Mouse (Mus musculus): ENCODE measurements at regions not wholly inside any gene's neighbourhood (a gene's known extent, or its start where the extent isn't known, plus 50 kb on each side); places are given as distances from the start of the nearest gene placed in this dataset.

DNA sequence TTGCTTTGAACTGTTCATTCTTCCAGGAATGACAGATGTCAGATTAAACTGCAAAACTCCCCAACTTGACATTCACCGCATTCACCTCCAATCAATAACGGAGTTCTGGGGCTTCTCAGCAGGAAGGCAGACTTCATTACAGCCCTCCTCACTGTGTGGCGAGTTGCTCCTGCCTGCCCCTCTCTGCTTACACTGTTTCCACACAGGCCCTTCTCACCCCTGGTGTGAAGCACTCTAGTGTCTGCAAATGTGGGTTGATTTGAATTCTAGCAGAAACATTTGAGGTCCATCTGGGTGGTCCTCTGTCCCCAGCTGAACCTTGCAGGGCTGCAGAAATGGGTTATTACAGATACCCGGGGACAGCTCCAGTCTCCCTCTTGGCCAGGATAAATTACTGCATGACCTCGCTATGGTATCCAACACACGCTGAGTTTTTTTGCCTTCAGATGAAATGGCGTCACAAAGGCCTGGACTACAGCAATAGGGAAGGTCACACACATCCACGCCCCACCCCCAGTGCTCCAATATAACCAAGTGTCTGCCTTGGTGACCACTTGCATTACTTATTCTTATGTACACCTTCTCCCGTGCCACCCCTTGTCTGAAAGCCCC is 145.8 kb downstream of the Rwdd3 start:
- ATAC-seq (ENCODE audit: insufficient number of reproducible peaks, low FRiP score, low TSS enrichment, low read depth), result no peak
- H3K4me3 ChIP-seq (ENCODE audit: low read depth, low read length), result no peak overlapping the region
- 50% methylated on average over 9 of the region's 9 CpGs for WGBS
- no peaks in the 10 kb centered on the region for H3K27me3 ChIP-seq (ENCODE audit: control insufficient read depth, insufficient read depth, low read length)
- no peak overlapping the region for H3K9ac ChIP-seq (ENCODE audit: low read length)
- no peaks in the 10 kb centered on the region for H3K9me3 ChIP-seq (ENCODE audit: control insufficient read depth, low read length)
- H3K27ac ChIP-seq (replicated peaks; ENCODE audit: low read depth, low read length), result no peak overlapping the region
- H3K36me3 ChIP-seq (ENCODE audit: control insufficient read depth, insufficient read depth, low read length), result no peaks in the 10 kb centered on the region
- DNase-seq (ENCODE audit: low spot score), result peak; percentile 25
- no peak overlapping the region for H3K4me2 ChIP-seq (ENCODE audit: low read depth, severe bottlenecking)
- peaks cover 4% of the 10 kb centered on the region; the same call in 1 of the 2 replicates for H3K4me1 ChIP-seq (ENCODE audit: control insufficient read depth, insufficient read depth, low read length)

DNA sequence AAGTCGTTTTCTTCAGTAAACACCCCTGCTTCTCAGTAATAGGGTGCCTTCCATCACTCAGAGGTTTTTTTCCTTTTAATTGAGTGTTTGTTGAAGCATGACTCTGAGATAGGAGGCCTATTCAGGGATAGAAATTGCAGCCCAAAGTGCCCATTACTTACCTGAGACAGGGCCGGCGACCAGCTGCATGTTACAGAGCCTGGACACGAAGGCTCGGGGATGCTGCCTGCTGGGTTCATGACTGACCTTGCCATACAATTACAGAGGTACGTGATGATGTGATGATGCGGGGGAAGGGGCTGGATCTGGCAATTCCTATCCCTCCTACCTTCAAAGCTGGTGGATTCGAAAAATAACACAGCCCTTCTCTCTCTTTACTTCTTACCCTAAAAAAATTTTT is 146.7 kb downstream of the Rwdd3 start:
- DNase-seq (ENCODE audit: low spot score) (peak; percentile 27), ATAC-seq (ENCODE audit: insufficient number of reproducible peaks, low FRiP score, low TSS enrichment, low read depth) (no peak)
- Histone ChIP-seq H3K36me3 (ENCODE audit: control insufficient read depth, insufficient read depth, low read length) (no peaks in the 10 kb centered on the region), H3K27ac (replicated peaks; ENCODE audit: low read depth, low read length) (no peak overlapping the region), H3K9me3 (ENCODE audit: control insufficient read depth, low read length) (no peaks in the 10 kb centered on the region), H3K4me2 (ENCODE audit: low read depth, severe bottlenecking) (no peak overlapping the region), H3K4me3 (ENCODE audit: low read depth, low read length) (no peak overlapping the region), H3K27me3 (ENCODE audit: control insufficient read depth, insufficient read depth, low read length) (no peaks in the 10 kb centered on the region), H3K9ac (ENCODE audit: low read length) (no peak overlapping the region), H3K4me1 (ENCODE audit: control insufficient read depth, insufficient read depth, low read length) (peaks cover 4% of the 10 kb centered on the region; the same call in 1 of the 2 replicates)
- 43% methylated on average over 8 of the region's 8 CpGs for WGBS

DNA sequence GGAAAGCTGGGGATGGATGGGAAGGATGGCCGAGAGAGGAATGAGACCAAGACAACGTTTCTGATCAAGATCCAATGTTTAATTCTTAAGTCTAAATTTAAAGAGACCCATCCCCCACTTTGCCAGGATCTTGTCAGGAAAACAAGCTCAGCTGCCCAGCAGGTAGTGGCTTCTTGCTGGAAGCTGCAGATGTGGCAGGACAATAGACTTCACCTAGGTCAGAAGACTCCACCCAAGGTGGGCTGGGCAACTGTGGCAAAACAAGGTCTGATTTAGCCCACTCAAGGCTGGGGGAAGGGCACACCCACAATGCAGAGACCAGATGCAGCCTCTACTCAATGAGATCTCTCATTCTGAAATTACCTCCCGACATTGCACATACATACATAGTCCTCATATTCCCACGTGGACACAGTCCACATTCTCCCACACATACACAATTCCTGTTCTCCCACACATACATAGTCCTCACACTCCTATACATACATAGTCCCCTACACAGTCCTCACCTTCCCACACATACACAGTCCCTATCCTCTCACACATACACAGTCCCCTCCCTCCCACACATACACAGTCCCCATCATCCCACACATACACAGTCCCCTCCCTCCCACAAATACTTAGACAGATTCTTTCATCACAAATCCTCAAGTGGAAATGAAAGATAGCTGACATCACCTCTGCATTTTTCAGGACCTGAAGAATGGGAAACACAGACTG is 150.2 kb downstream of the Rwdd3 start:
- H3K9me3 ChIP-seq (ENCODE audit: control insufficient read depth, low read length), result no peaks in the 10 kb centered on the region
- 76% methylated on average over 4 of the region's 4 CpGs for WGBS
- H3K27ac ChIP-seq (replicated peaks; ENCODE audit: low read depth, low read length), result no peak overlapping the region
- H3K9ac ChIP-seq (ENCODE audit: low read length), result no peak overlapping the region
- ATAC-seq (ENCODE audit: insufficient number of reproducible peaks, low FRiP score, low TSS enrichment, low read depth), result no peak
- no peak overlapping the region for H3K4me3 ChIP-seq (ENCODE audit: low read depth, low read length)
- DNase-seq (ENCODE audit: low spot score), result no peak
- H3K4me2 ChIP-seq (ENCODE audit: low read depth, severe bottlenecking), result no peak overlapping the region
- no peaks in the 10 kb centered on the region for H3K36me3 ChIP-seq (ENCODE audit: control insufficient read depth, insufficient read depth, low read length)
- peaks cover 4% of the 10 kb centered on the region; the same call in 1 of the 2 replicates for H3K4me1 ChIP-seq (ENCODE audit: control insufficient read depth, insufficient read depth, low read length)
- no peaks in the 10 kb centered on the region for H3K27me3 ChIP-seq (ENCODE audit: control insufficient read depth, insufficient read depth, low read length)

DNA sequence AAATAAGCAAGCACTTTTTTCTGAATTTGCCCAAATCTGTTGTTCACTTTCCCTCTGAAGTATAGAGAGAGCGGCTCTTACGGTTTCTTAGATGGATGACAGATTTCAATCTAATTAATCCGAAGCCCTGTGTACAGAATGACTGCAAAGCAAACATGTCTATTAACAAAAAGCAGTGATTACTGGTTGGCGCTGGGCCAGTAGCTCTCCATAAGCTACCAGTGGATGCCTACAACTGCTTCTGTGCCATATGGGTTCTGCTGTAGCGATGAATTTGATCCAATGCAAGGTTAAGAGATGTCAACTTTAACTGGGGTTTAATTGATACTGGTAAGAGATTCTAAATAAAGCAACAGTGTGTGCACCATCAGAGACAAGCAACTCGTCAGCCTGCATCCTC is 162.3 kb downstream of the Rwdd3 start:
- ATAC-seq (ENCODE audit: insufficient number of reproducible peaks, low FRiP score, low TSS enrichment, low read depth), result no peak
- no peak overlapping the region for H3K27ac ChIP-seq (replicated peaks; ENCODE audit: low read depth, low read length)
- H3K36me3 ChIP-seq (ENCODE audit: control insufficient read depth, insufficient read depth, low read length), result no peaks in the 10 kb centered on the region
- no peak overlapping the region for H3K4me3 ChIP-seq (ENCODE audit: low read depth, low read length)
- H3K4me1 ChIP-seq (ENCODE audit: control insufficient read depth, insufficient read depth, low read length), result no peaks in the 10 kb centered on the region
- 87% methylated on average over 6 of the region's 6 CpGs for WGBS
- no peaks in the 10 kb centered on the region for H3K9me3 ChIP-seq (ENCODE audit: control insufficient read depth, low read length)
- no peak overlapping the region for H3K4me2 ChIP-seq (ENCODE audit: low read depth, severe bottlenecking)
- H3K27me3 ChIP-seq (ENCODE audit: control insufficient read depth, insufficient read depth, low read length), result no peaks in the 10 kb centered on the region
- no peak overlapping the region for H3K9ac ChIP-seq (ENCODE audit: low read length)
- no peak for DNase-seq (ENCODE audit: low spot score)

DNA sequence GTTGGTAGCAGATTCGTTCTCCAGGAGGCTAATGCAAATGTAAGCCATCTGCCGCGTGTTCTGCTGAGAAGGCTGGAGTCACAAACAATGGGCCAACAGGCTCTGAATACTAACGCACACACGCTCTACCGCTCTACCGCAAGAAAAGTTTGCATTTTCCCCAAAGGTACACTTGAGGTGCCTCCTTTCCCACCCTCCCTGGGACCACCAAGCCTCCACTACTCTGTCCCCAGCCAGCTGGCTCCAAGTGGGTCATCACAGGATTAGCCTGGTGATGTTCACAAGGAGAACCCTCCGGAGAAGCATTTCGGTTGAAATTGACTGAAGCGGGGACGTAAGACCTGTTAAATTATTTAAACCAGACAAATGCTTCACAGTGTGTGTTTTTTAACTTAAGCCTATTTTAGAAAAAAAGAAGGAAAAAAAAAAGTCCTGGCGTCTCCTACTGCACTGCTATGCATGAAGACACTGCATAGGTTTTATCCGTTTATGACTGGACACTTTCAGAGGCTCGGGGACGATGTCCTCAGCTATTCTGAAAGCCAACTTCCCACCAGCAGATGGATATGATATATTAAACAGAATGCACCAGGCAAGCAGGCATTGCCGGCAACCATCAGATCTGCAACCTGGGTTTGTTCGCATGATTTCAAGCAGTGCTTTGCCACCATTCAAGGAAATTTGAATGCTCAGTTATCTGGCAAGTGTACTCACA is 187.8 kb downstream of the Rwdd3 start:
- no peak overlapping the region for H3K4me3 ChIP-seq (ENCODE audit: low read depth, low read length)
- no peaks in the 10 kb centered on the region for H3K36me3 ChIP-seq (ENCODE audit: control insufficient read depth, insufficient read depth, low read length)
- no peaks in the 10 kb centered on the region for H3K9me3 ChIP-seq (ENCODE audit: control insufficient read depth, low read length)
- ATAC-seq (ENCODE audit: insufficient number of reproducible peaks, low FRiP score, low TSS enrichment, low read depth), result no peak
- H3K27ac ChIP-seq (replicated peaks; ENCODE audit: low read depth, low read length), result no peak overlapping the region
- 54% methylated on average over 17 of the region's 17 CpGs for WGBS
- DNase-seq (ENCODE audit: low spot score), result peak; percentile 31
- 0 out of 2 replicates have a peak, but pooled peaks cover 3% of the 10 kb centered on the region for H3K4me1 ChIP-seq (ENCODE audit: control insufficient read depth, insufficient read depth, low read length)
- H3K4me2 ChIP-seq (ENCODE audit: low read depth, severe bottlenecking), result no peak overlapping the region
- H3K27me3 ChIP-seq (ENCODE audit: control insufficient read depth, insufficient read depth, low read length), result no peaks in the 10 kb centered on the region
- no peak overlapping the region for H3K9ac ChIP-seq (ENCODE audit: low read length)

DNA sequence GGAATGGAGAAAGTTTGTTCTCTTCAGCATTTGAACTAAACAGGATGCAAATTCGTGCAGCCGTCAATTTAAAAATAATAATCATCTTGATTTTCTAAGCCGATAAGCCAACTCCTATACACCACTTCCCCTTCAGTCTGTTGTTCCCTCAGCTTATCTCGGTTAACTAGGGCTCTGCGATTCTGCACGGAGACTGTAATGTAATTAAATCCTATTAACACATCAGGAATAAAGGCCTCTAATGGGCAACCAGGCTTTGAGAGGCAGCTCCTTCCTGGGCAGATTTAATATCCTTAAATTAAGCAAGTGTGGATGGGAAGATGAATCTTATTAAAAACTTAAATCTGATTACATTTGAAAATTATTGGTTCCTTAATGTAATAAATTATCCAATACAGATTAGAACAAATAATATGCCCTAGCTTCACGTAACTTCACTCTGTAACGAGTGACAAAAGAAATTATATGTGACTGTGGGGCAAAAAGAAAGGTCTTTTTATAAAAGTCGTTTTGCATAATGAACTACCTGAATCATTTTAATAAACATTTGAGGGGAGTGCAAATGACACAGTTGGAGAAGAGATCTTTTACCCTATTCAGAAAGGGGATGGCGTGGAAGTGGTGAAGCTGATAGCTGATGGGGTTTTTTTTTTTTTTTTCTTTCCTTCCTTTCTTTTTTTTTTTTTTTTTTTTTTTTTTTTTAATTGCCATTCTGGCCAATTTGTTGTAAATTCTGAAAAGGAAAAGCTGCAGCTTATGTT is 188.5 kb downstream of the Rwdd3 start:
- H3K36me3 ChIP-seq (ENCODE audit: control insufficient read depth, insufficient read depth, low read length), result no peaks in the 10 kb centered on the region

DNA sequence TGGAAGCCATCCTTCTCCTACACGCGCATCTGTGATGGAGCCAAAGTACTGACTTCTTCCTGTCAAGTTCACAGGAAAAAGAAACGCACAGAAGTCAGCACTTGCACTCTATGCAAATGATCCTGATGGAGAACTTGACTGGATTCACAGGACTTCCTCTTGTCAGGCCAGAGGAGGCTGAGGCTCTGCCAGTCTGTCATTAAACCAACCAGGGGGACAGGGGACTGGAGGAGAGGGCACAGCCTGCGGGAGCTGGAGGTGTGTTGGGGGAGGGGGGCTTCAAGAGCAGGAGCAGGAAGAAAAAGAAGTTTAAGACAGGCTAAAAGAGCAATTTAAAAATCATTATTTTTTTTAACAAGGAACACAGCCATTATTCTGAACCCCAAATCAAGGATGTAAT is 189.3 kb downstream of the Rwdd3 start:
- Histone ChIP-seq H3K9me3 (ENCODE audit: control insufficient read depth, low read length) (no peaks in the 10 kb centered on the region), H3K4me2 (ENCODE audit: low read depth, severe bottlenecking) (no peak overlapping the region), H3K9ac (ENCODE audit: low read length) (no peak overlapping the region), H3K4me1 (ENCODE audit: control insufficient read depth, insufficient read depth, low read length) (0 out of 2 replicates have a peak, but pooled peaks cover 3% of the 10 kb centered on the region), H3K4me3 (ENCODE audit: low read depth, low read length) (no peak overlapping the region), H3K27ac (replicated peaks; ENCODE audit: low read depth, low read length) (no peak overlapping the region), H3K27me3 (ENCODE audit: control insufficient read depth, insufficient read depth, low read length) (no peaks in the 10 kb centered on the region), H3K36me3 (ENCODE audit: control insufficient read depth, insufficient read depth, low read length) (no peaks in the 10 kb centered on the region)
- peak; percentile 29 for DNase-seq (ENCODE audit: low spot score)
- no peak for ATAC-seq (ENCODE audit: insufficient number of reproducible peaks, low FRiP score, low TSS enrichment, low read depth)
- 43% methylated on average over 4 of the region's 4 CpGs for WGBS

More for the DNA sequence above, 188.5 kb downstream of the Rwdd3 start:
- no peak overlapping the region; the same call in 1 of the 2 replicates for H3K4me2 ChIP-seq (ENCODE audit: low read depth, severe bottlenecking)
- H3K4me1 ChIP-seq (ENCODE audit: control insufficient read depth, insufficient read depth, low read length), result 0 out of 2 replicates have a peak, but pooled peaks cover 3% of the 10 kb centered on the region
- H3K4me3 ChIP-seq (ENCODE audit: low read depth, low read length), result no peak overlapping the region
- H3K27me3 ChIP-seq (ENCODE audit: control insufficient read depth, insufficient read depth, low read length), result no peaks in the 10 kb centered on the region
- H3K27ac ChIP-seq (replicated peaks; ENCODE audit: low read depth, low read length), result no peak overlapping the region
- 28% methylated on average over 10 of the region's 10 CpGs for WGBS
- H3K9ac ChIP-seq (ENCODE audit: low read length), result no peak overlapping the region
- no peaks in the 10 kb centered on the region for H3K9me3 ChIP-seq (ENCODE audit: control insufficient read depth, low read length)
- ATAC-seq (ENCODE audit: insufficient number of reproducible peaks, low FRiP score, low TSS enrichment, low read depth), result no peak
- no peak for DNase-seq (ENCODE audit: low spot score)
